Mouse (Mus musculus) lung, postnatal 0 days (tissue): ENCODE data around the gene Fbn1.

Experiments used
- CTCF ChIP-seq: IDR thresholded peaks from 2 replicates; pipeline ENCODE4 v1.5.1; 2016; ENCODE audit warnings: antibody characterized with exemption, mild to moderate bottlenecking
- EP300 ChIP-seq: IDR thresholded peaks from 2 replicates; pipeline ENCODE4 v1.6.1; 2016; ENCODE audit warnings: antibody characterized with exemption, mild to moderate bottlenecking, control low read depth

DNA sequence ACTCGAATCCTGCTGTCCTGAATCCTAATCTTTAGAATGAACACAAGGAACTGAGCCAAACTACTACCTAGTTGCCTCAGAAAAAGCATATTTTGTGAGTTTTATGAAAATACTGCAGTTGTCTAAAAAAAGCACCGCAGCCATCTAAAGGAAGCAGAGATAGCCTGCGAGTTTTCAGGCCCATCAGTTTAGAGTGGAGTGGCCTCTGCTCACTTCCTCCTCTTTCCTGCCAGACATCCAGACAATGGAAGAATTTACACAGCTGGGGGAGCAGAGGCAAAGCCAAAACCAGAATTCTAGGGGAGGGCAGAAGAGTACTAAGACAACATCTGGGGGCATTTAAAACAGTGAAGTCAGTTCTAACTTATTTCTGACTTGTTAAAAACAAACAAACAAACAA is 96.0 kb downstream of the Fbn1 start:
- TF ChIP-seq CTCF: no peak
- TF ChIP-seq EP300: no peak
